Mouse (Mus musculus) forebrain, embryonic 12.5 days (tissue): ENCODE measurements at regions not wholly inside any gene's neighbourhood (a gene's known extent, or its start where the extent isn't known, plus 50 kb on each side); places are given as distances from the start of the nearest gene placed in this dataset.

Source experiments
- ATAC-seq: fragments of 200-750 bp; cut with Nextera tagmentation; 2 replicates; pipeline ENCODE4 v1.8.0; 2017; ENCODE audit warnings: moderate TSS enrichment; ENCODE audit not compliant: low FRiP score
- H3K27ac ChIP-seq: fragments of 300-500 bp; sonication (generic); 2 replicates; pipeline ENCODE4 v1.5.1; 2016; ENCODE audit warnings: mild to moderate bottlenecking
- H3K27me3 ChIP-seq: fragments of 300-500 bp; sonication (generic); 2 replicates; pipeline ENCODE4 v1.6.1; 2016; ENCODE audit warnings: mild to moderate bottlenecking
- H3K36me3 ChIP-seq: fragments of 300-500 bp; sonication (generic); replicated peaks from 2 replicates; pipeline ENCODE4 v1.6.1; 2016; ENCODE audit warnings: mild to moderate bottlenecking
- H3K4me1 ChIP-seq: fragments of 300-500 bp; sonication (generic); 2 replicates; pipeline ENCODE4 v1.6.1; 2016
- H3K4me2 ChIP-seq: fragments of 300-500 bp; sonication (generic); 2 replicates; pipeline ENCODE4 v1.6.1; 2016; ENCODE audit warnings: mild to moderate bottlenecking, moderate library complexity
- H3K4me3 ChIP-seq: fragments of 300-500 bp; sonication (generic); replicated peaks from 2 replicates; pipeline ENCODE4 v1.5.1; 2016; ENCODE audit warnings: mild to moderate bottlenecking
- H3K9ac ChIP-seq: fragments of 300-500 bp; sonication (generic); 2 replicates; pipeline ENCODE4 v1.6.1; 2016; ENCODE audit warnings: mild to moderate bottlenecking
- H3K9me3 ChIP-seq: fragments of 300-500 bp; sonication (generic); 2 replicates; pipeline ENCODE4 v1.6.1; 2016
- WGBS: fragments of 180-500 bp; shearing (Covaris S2); methylation state at CpG from one replicate; pipeline ENCODE4 v1.1.7; 2016; 5-methylcytosine and 5-hydroxymethylcytosine counted together

DNA sequence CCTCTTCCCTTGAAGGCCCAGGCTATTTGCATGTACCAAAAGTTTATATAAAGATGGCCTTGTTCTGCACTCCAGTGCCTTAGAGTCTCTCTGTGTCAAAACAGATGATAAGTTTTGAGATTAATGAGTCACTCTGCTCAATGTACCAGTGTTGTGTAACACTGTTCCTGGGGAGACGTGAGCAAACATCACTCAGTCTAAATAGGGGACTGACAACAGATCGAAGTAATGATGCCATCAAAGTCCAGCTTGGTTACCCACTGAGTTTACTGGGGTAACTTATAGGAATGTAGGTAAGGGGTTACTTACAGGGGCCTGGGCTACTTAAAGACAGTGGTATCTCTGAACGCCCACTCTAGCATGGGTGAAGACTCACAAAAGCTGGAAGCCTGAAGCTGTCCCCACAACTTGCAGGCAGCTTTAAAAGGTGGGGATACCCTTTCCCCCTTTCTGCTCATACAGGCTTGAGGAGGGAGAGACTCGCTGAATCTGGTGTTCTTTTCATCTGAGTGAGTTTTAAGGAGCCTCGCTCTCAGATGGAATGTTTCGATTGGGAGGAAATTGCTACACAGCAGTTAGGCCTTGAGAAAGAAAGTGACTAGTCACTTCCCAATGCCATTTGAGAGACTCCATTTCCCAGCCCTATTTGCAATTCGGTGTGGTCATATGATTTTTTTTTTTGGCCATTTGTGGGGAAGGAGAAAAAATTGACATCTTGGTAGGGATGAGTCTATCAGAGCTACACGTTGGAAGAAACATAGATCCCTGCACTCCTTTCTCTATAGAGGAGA, 134.4 kb upstream of the Atp6ap2 start:
- WGBS = 86% methylated on average over 8 of the region's 8 CpGs
- Histone ChIP-seq H3K4me2 (no peak overlapping the region), H3K9ac (no peak overlapping the region), H3K27ac (no peak overlapping the region), H3K9me3 (no peaks in the 10 kb centered on the region), H3K4me1 (no peaks in the 10 kb centered on the region), H3K27me3 (no peaks in the 10 kb centered on the region), H3K4me3 (no peak overlapping the region), H3K36me3 (no peaks in the 10 kb centered on the region)
- ATAC-seq = no peak

- H3K27me3 ChIP-seq = no peaks in the 10 kb centered on the region
- no peak for ATAC-seq
- 100% methylated on average over 1 of the region's 2 CpGs for WGBS
Observed at GRCm38 (mm10) chrX:12461657-12462056, 125.9 kb upstream of the Atp6ap2 start.

GRCm38 (mm10) chrX:12462936-12463647, 124.5 kb upstream of the Atp6ap2 start:
- ATAC-seq = peak; percentile 79; the same call in 1 of the 2 replicates
- 35% methylated on average over 11 of the region's 11 CpGs for WGBS
- no peak overlapping the region for H3K27ac ChIP-seq
- no peak overlapping the region for H3K4me3 ChIP-seq
- no peaks in the 10 kb centered on the region for H3K9me3 ChIP-seq
- H3K4me1 ChIP-seq = peaks cover 18% of the 10 kb centered on the region
- 0 out of 2 replicates have a peak overlapping the region, but pooled peaks have one; percentile 1 for H3K4me2 ChIP-seq
- H3K36me3 ChIP-seq = no peaks in the 10 kb centered on the region
- H3K27me3 ChIP-seq = 0 out of 2 replicates have a peak, but pooled peaks cover 2% of the 10 kb centered on the region
- H3K9ac ChIP-seq = no peak overlapping the region

More at GRCm38 (mm10) chrX:12461657-12462056, 125.9 kb upstream of the Atp6ap2 start:
- Histone ChIP-seq H3K27ac (no peak overlapping the region), H3K4me3 (no peak overlapping the region), H3K4me2 (no peak overlapping the region), H3K4me1 (peaks cover 4% of the 10 kb centered on the region; the same call in 1 of the 2 replicates), H3K36me3 (no peaks in the 10 kb centered on the region), H3K9ac (no peak overlapping the region), H3K9me3 (no peaks in the 10 kb centered on the region)

DNA sequence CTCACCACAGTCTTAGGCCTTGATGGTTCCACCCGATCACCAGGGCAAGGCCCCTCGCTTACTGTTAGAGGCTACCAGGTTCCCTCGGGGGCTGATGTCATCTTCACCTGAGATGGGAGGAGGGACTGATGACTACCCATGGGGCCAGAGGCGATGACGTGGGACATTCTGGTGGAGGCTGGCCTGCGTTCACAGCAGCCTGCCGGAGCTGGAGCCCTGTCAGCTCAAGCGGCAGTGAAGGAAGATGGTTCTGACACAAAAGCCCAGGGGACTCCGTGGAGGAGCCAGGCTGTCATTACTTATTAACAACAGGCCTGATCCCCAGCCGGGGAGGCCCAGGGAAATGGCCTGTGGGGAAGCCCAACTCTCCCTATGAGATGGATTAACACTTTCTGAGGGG, 121.3 kb upstream of the Atp6ap2 start:
- Histone ChIP-seq H3K4me3 (no peak overlapping the region), H3K9me3 (no peaks in the 10 kb centered on the region), H3K4me2 (no peak overlapping the region), H3K4me1 (peaks cover 29% of the 10 kb centered on the region), H3K9ac (no peak overlapping the region), H3K36me3 (no peaks in the 10 kb centered on the region), H3K27me3 (0 out of 2 replicates have a peak, but pooled peaks cover 10% of the 10 kb centered on the region), H3K27ac (peak overlapping the region; percentile 76)
- WGBS = 29% methylated on average over 10 of the region's 10 CpGs
- peak; percentile 40; the same call in 1 of the 2 replicates for ATAC-seq

DNA sequence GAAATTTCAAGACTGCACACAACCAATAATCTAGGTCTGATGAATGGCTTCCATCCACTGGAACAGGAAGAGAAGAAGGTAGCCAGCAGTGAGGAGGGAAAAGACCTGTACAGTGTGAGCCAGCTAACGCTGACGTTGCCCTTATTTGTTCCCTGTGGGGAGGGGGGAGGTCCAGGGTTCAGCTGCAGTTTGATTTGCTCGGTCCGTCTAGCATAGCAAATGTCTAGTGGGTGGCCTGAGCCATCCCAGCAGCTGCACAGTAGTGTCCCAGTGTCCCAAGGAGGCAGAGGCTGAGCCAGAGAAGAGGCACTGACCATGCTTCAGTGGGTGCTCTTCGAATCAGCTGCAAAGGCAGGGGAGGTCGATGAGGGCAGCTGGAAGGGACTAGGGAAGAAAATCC, 120.7 kb upstream of the Atp6ap2 start:
- WGBS = 28% methylated on average over 6 of the region's 6 CpGs
- ATAC-seq = peak; percentile 8; the same call in 1 of the 2 replicates
- no peaks in the 10 kb centered on the region for H3K9me3 ChIP-seq
- H3K27ac ChIP-seq = peak overlapping the region; percentile 76
- H3K4me2 ChIP-seq = peak overlapping the region; percentile 13; the same call in 1 of the 2 replicates
- 0 out of 2 replicates have a peak, but pooled peaks cover 10% of the 10 kb centered on the region for H3K27me3 ChIP-seq
- H3K9ac ChIP-seq = no peak overlapping the region
- no peaks in the 10 kb centered on the region for H3K36me3 ChIP-seq
- H3K4me3 ChIP-seq = no peak overlapping the region
- H3K4me1 ChIP-seq = peaks cover 29% of the 10 kb centered on the region

- no peak overlapping the region for H3K4me2 ChIP-seq
- peaks cover 29% of the 10 kb centered on the region for H3K4me1 ChIP-seq
- H3K36me3 ChIP-seq = no peaks in the 10 kb centered on the region
- peak; percentile 18; the same call in 1 of the 2 replicates for ATAC-seq
- no peaks in the 10 kb centered on the region for H3K9me3 ChIP-seq
- no peak overlapping the region for H3K9ac ChIP-seq
- WGBS = 38% methylated on average over 9 of the region's 10 CpGs
- H3K4me3 ChIP-seq = no peak overlapping the region
- H3K27me3 ChIP-seq = 0 out of 2 replicates have a peak, but pooled peaks cover 10% of the 10 kb centered on the region
- H3K27ac ChIP-seq = peak overlapping the region; percentile 76
Observed at GRCm38 (mm10) chrX:12467528-12468179, 119.9 kb upstream of the Atp6ap2 start.

- no peak for ATAC-seq
- peaks cover 23% of the 10 kb centered on the region for H3K4me1 ChIP-seq
- WGBS = 71% methylated on average over 5 of the region's 5 CpGs
- no peaks in the 10 kb centered on the region for H3K9me3 ChIP-seq
- peaks cover 15% of the 10 kb centered on the region; the same call in 1 of the 2 replicates for H3K27me3 ChIP-seq
- H3K4me2 ChIP-seq = no peak overlapping the region
- H3K9ac ChIP-seq = no peak overlapping the region
- no peak overlapping the region for H3K27ac ChIP-seq
- no peak overlapping the region for H3K4me3 ChIP-seq
- H3K36me3 ChIP-seq = no peaks in the 10 kb centered on the region
Observed at GRCm38 (mm10) chrX:12472296-12472695, 115.3 kb upstream of the Atp6ap2 start.

GRCm38 (mm10) chrX:12479207-12479606, 108.4 kb upstream of the Atp6ap2 start:
- H3K9me3 ChIP-seq = no peaks in the 10 kb centered on the region
- H3K36me3 ChIP-seq = no peaks in the 10 kb centered on the region
- no peak overlapping the region for H3K27ac ChIP-seq
- no peak overlapping the region for H3K4me2 ChIP-seq
- H3K4me1 ChIP-seq = peaks cover 4% of the 10 kb centered on the region; the same call in 1 of the 2 replicates
- H3K9ac ChIP-seq = no peak overlapping the region
- no peak overlapping the region for H3K4me3 ChIP-seq
- peaks cover 5% of the 10 kb centered on the region; the same call in 1 of the 2 replicates for H3K27me3 ChIP-seq
- WGBS = 82% methylated on average over 6 of the region's 6 CpGs
- ATAC-seq = no peak

- no peaks in the 10 kb centered on the region for H3K9me3 ChIP-seq
- ATAC-seq = no peak
- H3K27me3 ChIP-seq = peaks cover 16% of the 10 kb centered on the region; the same call in 1 of the 2 replicates
- H3K4me1 ChIP-seq = peaks cover 8% of the 10 kb centered on the region
- H3K36me3 ChIP-seq = no peaks in the 10 kb centered on the region
- H3K9ac ChIP-seq = no peak overlapping the region
- 87% methylated on average over 7 of the region's 7 CpGs for WGBS
- no peak overlapping the region for H3K4me2 ChIP-seq
- H3K27ac ChIP-seq = no peak overlapping the region
- H3K4me3 ChIP-seq = no peak overlapping the region
Observed at GRCm38 (mm10) chrX:12490957-12491356, 96.6 kb upstream of the Atp6ap2 start.

DNA sequence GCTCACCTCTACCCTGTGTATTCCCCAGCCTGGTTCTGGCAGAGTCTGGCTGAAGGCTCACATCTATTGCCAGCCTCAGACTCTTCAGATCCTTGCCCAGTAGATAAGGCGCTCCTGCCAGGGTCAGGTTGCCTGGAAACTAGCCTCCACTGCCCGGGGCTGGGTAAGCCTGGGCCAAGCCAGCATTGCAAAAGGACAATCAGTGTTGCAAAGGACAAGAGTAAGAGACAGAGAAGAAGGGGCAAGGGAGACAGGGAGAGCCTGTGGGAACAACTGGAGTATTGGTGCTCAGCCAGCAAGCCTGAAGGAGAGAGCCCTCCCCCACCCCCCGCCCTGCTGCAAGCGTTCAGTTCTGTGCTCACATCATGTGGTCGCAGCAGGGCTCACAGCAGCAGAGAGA, 94.4 kb upstream of the Atp6ap2 start:
- H3K27me3 ChIP-seq = peaks cover 16% of the 10 kb centered on the region; the same call in 1 of the 2 replicates

DNA sequence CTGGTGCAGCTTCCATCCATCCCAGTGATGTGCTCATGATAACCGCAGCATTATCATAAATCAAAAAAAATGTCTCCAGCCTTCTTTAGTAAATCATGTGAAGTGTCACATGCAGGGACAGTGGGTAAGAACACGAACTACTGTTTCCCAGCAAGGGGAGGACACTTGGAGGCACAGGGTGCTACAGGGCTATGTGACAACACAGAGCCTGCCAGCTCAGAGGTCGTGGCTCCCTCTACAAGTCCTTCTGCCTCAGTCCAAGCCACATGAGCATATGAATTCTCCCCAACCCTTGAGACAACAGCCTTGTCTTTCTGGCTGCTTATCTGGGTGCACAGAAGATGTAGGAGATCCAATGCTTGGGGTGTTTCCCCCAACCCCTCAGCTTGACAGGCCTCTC, 93.7 kb upstream of the Atp6ap2 start:
- no peaks in the 10 kb centered on the region for H3K9me3 ChIP-seq
- H3K9ac ChIP-seq = no peak overlapping the region
- no peak for ATAC-seq
- no peak overlapping the region for H3K4me2 ChIP-seq
- H3K27me3 ChIP-seq = peaks cover 16% of the 10 kb centered on the region; the same call in 1 of the 2 replicates
- WGBS = 69% methylated on average over 3 of the region's 3 CpGs
- peaks cover 8% of the 10 kb centered on the region for H3K4me1 ChIP-seq
- no peak overlapping the region for H3K27ac ChIP-seq
- H3K4me3 ChIP-seq = no peak overlapping the region
- H3K36me3 ChIP-seq = no peaks in the 10 kb centered on the region

More for the DNA sequence above, 94.4 kb upstream of the Atp6ap2 start:
- Histone ChIP-seq H3K27ac (no peak overlapping the region), H3K4me1 (peaks cover 8% of the 10 kb centered on the region), H3K9ac (no peak overlapping the region), H3K9me3 (no peaks in the 10 kb centered on the region), H3K36me3 (no peaks in the 10 kb centered on the region), H3K4me3 (no peak overlapping the region), H3K4me2 (no peak overlapping the region)
- 53% methylated on average over 5 of the region's 5 CpGs for WGBS
- ATAC-seq = no peak

- WGBS = 81% methylated on average over 6 of the region's 6 CpGs
Observed at GRCm38 (mm10) chrX:12494535-12494934, 93.1 kb upstream of the Atp6ap2 start.

More at GRCm38 (mm10) chrX:12494535-12494934, 93.1 kb upstream of the Atp6ap2 start:
- Histone ChIP-seq H3K9ac (no peak overlapping the region), H3K4me2 (no peak overlapping the region), H3K36me3 (no peaks in the 10 kb centered on the region), H3K27me3 (peaks cover 16% of the 10 kb centered on the region; the same call in 1 of the 2 replicates), H3K9me3 (no peaks in the 10 kb centered on the region), H3K4me1 (peaks cover 8% of the 10 kb centered on the region), H3K4me3 (no peak overlapping the region), H3K27ac (no peak overlapping the region)
- no peak for ATAC-seq
